Mouse (Mus musculus): ENCODE measurements around the gene Cdc42ep2. TPM values are rescaled to one million over a fixed set of nuclear protein-coding genes. Genes with fewer than 3 reads are reported as not detected.

The Cdc42ep2 gene
- total and polyA plus RNA-seq, 3 experiments, result 0.13 to 0.25 (median 0.20) TPM

GRCm38 (mm10) chr19:5928104-5928503 is 3.5 kb upstream of the Cdc42ep2 start:
- no peak overlapping the region for H3K4me3 ChIP-seq (replicated peaks in 1 of 3; ENCODE audit: low read depth in 2 of 3, low read length in 2 of 3, poor library complexity in 1 of 3)
- in situ Hi-C loops (cut with MboI; ENCODE audit: low pct_ligation_motif_present, low pct_unique_long_range_greater_than_20kb, low sequenced_read_pairs) (no loop called here), dilution Hi-C loops (cut with MboI; ENCODE audit: extremely low pct_ligation_motif_present, extremely low pct_unique_long_range_greater_than_20kb, low sequenced_read_pairs) (no loop called here)
- H3K9ac ChIP-seq (ENCODE audit: insufficient read depth, low read depth), result no peak overlapping the region
- H3K4me1 ChIP-seq (ENCODE audit: control insufficient read depth in 1 of 2, insufficient read depth in 2 of 2), result peaks cover 19 to 55% of the 10 kb centered on the region in 2 experiments
- no peaks in the 10 kb centered on the region for H3K9me3 ChIP-seq (replicated peaks; ENCODE audit: low read length)
- H3K27ac ChIP-seq (ENCODE audit: insufficient read depth, low read depth), result no peak overlapping the region
- no peak for TF ChIP-seq ZC3H11A (IDR thresholded peaks at IDR 0.05; ENCODE audit: low read depth, low read length)
- H3K36me3 ChIP-seq (replicated peaks in 1 of 2; ENCODE audit: control insufficient read depth in 1 of 2, insufficient read depth in 1 of 2, low read length in 1 of 2), result no peaks in the 10 kb centered on the region
- peaks cover 7% of the 10 kb centered on the region for H3K27me3 ChIP-seq (replicated peaks)
- H3K79me2 ChIP-seq (replicated peaks; ENCODE audit: control insufficient read depth, extremely low read depth, insufficient read depth, poor library complexity, severe bottlenecking), result no peaks in the 10 kb centered on the region
- no peak for DNase-seq (ENCODE audit: extremely low read depth)
- H3K4me2 ChIP-seq (ENCODE audit: insufficient read depth, low read depth, poor library complexity, severe bottlenecking), result no peak overlapping the region

- in situ Hi-C loops (cut with MboI; ENCODE audit: low pct_ligation_motif_present, low pct_unique_long_range_greater_than_20kb, low sequenced_read_pairs) (no loop called here), dilution Hi-C loops (cut with MboI; ENCODE audit: extremely low pct_ligation_motif_present, extremely low pct_unique_long_range_greater_than_20kb, low sequenced_read_pairs) (no loop called here)
- Histone ChIP-seq H3K79me2 (replicated peaks; ENCODE audit: control insufficient read depth, extremely low read depth, insufficient read depth, poor library complexity, severe bottlenecking) (no peaks in the 10 kb centered on the region), H3K4me2 (ENCODE audit: insufficient read depth, low read depth, poor library complexity, severe bottlenecking) (no peak overlapping the region), H3K4me3 (replicated peaks in 1 of 3; ENCODE audit: low read depth in 2 of 3, low read length in 2 of 3, poor library complexity in 1 of 3) (no peak overlapping the region), H3K27me3 (replicated peaks) (peaks cover 7% of the 10 kb centered on the region), H3K36me3 (replicated peaks in 1 of 2; ENCODE audit: control insufficient read depth in 1 of 2, insufficient read depth in 1 of 2, low read length in 1 of 2) (no peaks in the 10 kb centered on the region), H3K4me1 (ENCODE audit: control insufficient read depth in 1 of 2, insufficient read depth in 2 of 2) (peaks cover 19 to 55% of the 10 kb centered on the region in 2 experiments), H3K9ac (ENCODE audit: insufficient read depth, low read depth) (no peak overlapping the region), H3K9me3 (replicated peaks; ENCODE audit: low read length) (no peaks in the 10 kb centered on the region), H3K27ac (ENCODE audit: insufficient read depth, low read depth) (no peak overlapping the region)
- TF ChIP-seq MEF2A (IDR thresholded peaks at IDR 0.05; ENCODE audit: borderline replicate concordance, low read depth, low read length), result no peak
- TF ChIP-seq ETS1 (conservative IDR thresholded peaks at IDR 0.05; ENCODE audit: low read depth, low read length), result no peak
- TF ChIP-seq CHD1 (IDR thresholded peaks at IDR 0.05; ENCODE audit: low read depth, low read length), result no peak
- no peak for TF ChIP-seq ZKSCAN1 (IDR thresholded peaks at IDR 0.05; ENCODE audit: borderline replicate concordance, low read depth, low read length)
- no peak for TF ChIP-seq BHLHE40 (IDR thresholded peaks at IDR 0.05; ENCODE audit: low read depth, low read length)
- TF ChIP-seq MAFK (IDR thresholded peaks at IDR 0.05; ENCODE audit: insufficient replicate concordance, low read length), result no peak
- TF ChIP-seq UBTF (IDR thresholded peaks at IDR 0.05; ENCODE audit: low read depth, low read length), result no peak
- no peak for TF ChIP-seq IRF4 (IDR thresholded peaks at IDR 0.05; ENCODE audit: low read depth, low read length)
- TF ChIP-seq ZMIZ1 (IDR thresholded peaks at IDR 0.05; ENCODE audit: low read depth, low read length), result no peak
- TF ChIP-seq SMC3 (IDR thresholded peaks at IDR 0.05; ENCODE audit: low read depth, low read length), result no peak
- TF ChIP-seq KAT2A (IDR thresholded peaks at IDR 0.05; ENCODE audit: insufficient replicate concordance, low read length), result no peak
- no peak for TF ChIP-seq CTCF (conservative IDR thresholded peaks at IDR 0.05 in 1 of 2, IDR thresholded peaks at IDR 0.05 in 1 of 2; ENCODE audit: low read depth in 2 of 2, low read length in 2 of 2)
- no peak for TF ChIP-seq EP300 (IDR thresholded peaks at IDR 0.05; ENCODE audit: low read length)
- TF ChIP-seq POLR2A (IDR thresholded peaks at IDR 0.05; ENCODE audit: low read depth, low read length), result no peak
- no peak for TF ChIP-seq POLR2AphosphoS2 (IDR thresholded peaks at IDR 0.05; ENCODE audit: low read depth, low read length)
- no peak for TF ChIP-seq MAX (IDR thresholded peaks at IDR 0.05; ENCODE audit: low read length)
- TF ChIP-seq MYC (IDR thresholded peaks at IDR 0.05; ENCODE audit: low read depth, low read length), result no peak
- DNase-seq (ENCODE audit: extremely low read depth), result no peak
Observed at GRCm38 (mm10) chr19:5927532-5927931, 2.9 kb upstream of the Cdc42ep2 start.
